Mouse (Mus musculus) testis, adult 2 months (tissue): ENCODE measurements at regions not wholly inside any gene's neighbourhood (a gene's known extent, or its start where the extent isn't known, plus 50 kb on each side); places are given as distances from the start of the nearest gene placed in this dataset.

Experiments
- H3K27ac ChIP-seq: fragments of 200-500 bp; 2 replicates; pipeline ENCODE4 v1.5.1; 2012; ENCODE audit warnings: low read depth, low read length; ENCODE audit not compliant: control insufficient read depth, insufficient read depth
- H3K27me3 ChIP-seq: fragments of 200-500 bp; 2 replicates; pipeline ENCODE4 v1.6.1; 2012; ENCODE audit warnings: mild to moderate bottlenecking, low read length, moderate library complexity; ENCODE audit not compliant: control insufficient read depth, insufficient read depth
- H3K36me3 ChIP-seq: fragments of 200-500 bp; 2 replicates; pipeline ENCODE4 v1.6.1; 2012; ENCODE audit warnings: mild to moderate bottlenecking, low read length; ENCODE audit not compliant: control insufficient read depth, insufficient read depth
- H3K4me1 ChIP-seq: fragments of 200-500 bp; 2 replicates; pipeline ENCODE4 v1.6.1; 2012; ENCODE audit warnings: low read length; ENCODE audit not compliant: control insufficient read depth, insufficient read depth
- H3K4me3 ChIP-seq: fragments of 200-500 bp; 2 replicates; pipeline ENCODE4 v1.5.1; 2012; ENCODE audit warnings: low read depth, mild to moderate bottlenecking, low read length, moderate library complexity, mixed read lengths; ENCODE audit not compliant: control insufficient read depth
- CTCF ChIP-seq: fragments of 200-500 bp; IDR thresholded peaks from 2 replicates; pipeline ENCODE4 v1.5.1; 2012; ENCODE audit warnings: low read depth, mild to moderate bottlenecking, inconsistent platforms, low read length, moderate library complexity; ENCODE audit not compliant: control insufficient read depth, insufficient read depth, insufficient replicate concordance
- POLR2A ChIP-seq: fragments of 200-500 bp; IDR thresholded peaks from 2 replicates; pipeline ENCODE4 v1.6.1; 2012; ENCODE audit warnings: low read depth, mild to moderate bottlenecking, inconsistent platforms, low read length, moderate library complexity; ENCODE audit not compliant: control insufficient read depth

- Histone ChIP-seq H3K4me1 (no peaks in the 10 kb centered on the region), H3K36me3 (no peaks in the 10 kb centered on the region), H3K27me3 (no peaks in the 10 kb centered on the region), H3K27ac (no peak overlapping the region), H3K4me3 (peak overlapping the region; percentile 56; the same call in 1 of the 2 replicates)
- TF ChIP-seq POLR2A (no peak), CTCF (no peak)
Measured at GRCm38 (mm10) chr12:10445738-10446137, 55.2 kb downstream of the Rdh14 start.

- H3K4me3 ChIP-seq, result no peak overlapping the region
- TF ChIP-seq POLR2A (no peak), CTCF (no peak)
Measured at GRCm38 (mm10) chr12:10457960-10458655, 67.5 kb downstream of the Rdh14 start.

GRCm38 (mm10) chr12:10461796-10462195 is 71.2 kb downstream of the Rdh14 start:
- no peaks in the 10 kb centered on the region for H3K27me3 ChIP-seq
- H3K4me3 ChIP-seq, result no peak overlapping the region
- H3K27ac ChIP-seq, result no peak overlapping the region
- H3K4me1 ChIP-seq, result no peaks in the 10 kb centered on the region
- no peak for TF ChIP-seq CTCF
- TF ChIP-seq POLR2A, result no peak
- H3K36me3 ChIP-seq, result no peaks in the 10 kb centered on the region

More at GRCm38 (mm10) chr12:10457960-10458655, 67.5 kb downstream of the Rdh14 start:
- Histone ChIP-seq H3K27me3 (no peaks in the 10 kb centered on the region), H3K27ac (no peak overlapping the region), H3K36me3 (no peaks in the 10 kb centered on the region), H3K4me1 (no peaks in the 10 kb centered on the region)

GRCm38 (mm10) chr12:10462956-10463355 is 72.4 kb downstream of the Rdh14 start:
- H3K36me3 ChIP-seq, result no peaks in the 10 kb centered on the region
- no peaks in the 10 kb centered on the region for H3K4me1 ChIP-seq
- TF ChIP-seq POLR2A (no peak), CTCF (no peak)
- H3K4me3 ChIP-seq, result no peak overlapping the region
- H3K27me3 ChIP-seq, result no peaks in the 10 kb centered on the region
- H3K27ac ChIP-seq, result no peak overlapping the region

GRCm38 (mm10) chr12:10473986-10474385 is 83.4 kb downstream of the Rdh14 start:
- H3K27me3 ChIP-seq, result no peaks in the 10 kb centered on the region
- no peak overlapping the region for H3K27ac ChIP-seq
- H3K36me3 ChIP-seq, result no peaks in the 10 kb centered on the region
- no peaks in the 10 kb centered on the region for H3K4me1 ChIP-seq
- TF ChIP-seq CTCF, result no peak
- TF ChIP-seq POLR2A, result no peak
- H3K4me3 ChIP-seq, result no peak overlapping the region

- TF ChIP-seq CTCF (no peak), POLR2A (no peak)
- Histone ChIP-seq H3K4me3 (no peak overlapping the region), H3K27me3 (no peaks in the 10 kb centered on the region), H3K27ac (no peak overlapping the region), H3K4me1 (no peaks in the 10 kb centered on the region), H3K36me3 (no peaks in the 10 kb centered on the region)
Measured at GRCm38 (mm10) chr12:10480781-10481180, 90.2 kb downstream of the Rdh14 start.

GRCm38 (mm10) chr12:10482294-10483010 is 91.9 kb downstream of the Rdh14 start:
- no peak overlapping the region for H3K4me3 ChIP-seq
- H3K36me3 ChIP-seq, result no peaks in the 10 kb centered on the region
- no peak overlapping the region for H3K27ac ChIP-seq
- no peaks in the 10 kb centered on the region for H3K4me1 ChIP-seq
- TF ChIP-seq POLR2A, result no peak
- no peak for TF ChIP-seq CTCF
- H3K27me3 ChIP-seq, result no peaks in the 10 kb centered on the region

GRCm38 (mm10) chr12:10506721-10507120 is 116.1 kb downstream of the Rdh14 start:
- Histone ChIP-seq H3K36me3 (no peaks in the 10 kb centered on the region), H3K4me3 (no peak overlapping the region), H3K4me1 (no peaks in the 10 kb centered on the region), H3K27ac (no peak overlapping the region), H3K27me3 (no peaks in the 10 kb centered on the region)
- TF ChIP-seq CTCF (no peak), POLR2A (no peak)
